Mouse (Mus musculus) heart, adult 8-10 months (tissue): ENCODE results near the gene Abl1. TPM values are rescaled to one million over a fixed set of nuclear protein-coding genes. Genes with fewer than 3 reads are reported as not detected.
"Not testable (repeated sequence)": the region's sequence is repeated elsewhere in the genome, so short reads cannot be mapped to it uniquely, and the experiment has no call there.

Experiments used
- DNase-seq: peaks from one replicate; pipeline ENCODE4 v3.0.0; 2022; ENCODE audit warnings: low spot score
- total RNA-seq, 4 experiments: library from RNA; stranded (reverse); gene quantifications; 2 replicates each; pipeline ENCODE4 v1.2.4; 2022

Gene Abl1
- 10 to 100 TPM; 30.2 to 37.3 (median 30.9) TPM for total RNA-seq

- DNase-seq: peak; percentile 96
Observed at GRCm38 (mm10) chr2:31688074-31688925, at the start of gene Abl1. Gene Abl1 (plus strand): TSS chr2:31688376.

- DNase-seq: no peak
Observed at GRCm38 (mm10) chr2:31638581-31639465, 49.4 kb upstream of the Abl1 start.

DNA sequence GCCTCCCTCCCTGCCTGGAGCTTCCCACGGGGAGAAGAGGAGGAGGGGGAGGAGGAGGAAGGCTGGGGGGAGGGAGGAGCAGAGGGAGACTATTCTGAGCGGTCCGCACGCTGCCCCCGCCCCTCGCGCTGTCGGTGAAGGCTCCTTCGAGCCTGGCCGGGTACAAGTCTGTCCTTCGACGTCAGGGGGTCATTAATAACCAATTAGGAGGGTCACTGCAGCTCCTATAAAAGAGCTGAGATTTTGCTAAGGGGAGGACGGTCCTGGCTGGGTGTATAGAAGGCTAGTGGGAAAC lies 48.8 kb upstream of the Abl1 start:
- no peak for DNase-seq

DNA sequence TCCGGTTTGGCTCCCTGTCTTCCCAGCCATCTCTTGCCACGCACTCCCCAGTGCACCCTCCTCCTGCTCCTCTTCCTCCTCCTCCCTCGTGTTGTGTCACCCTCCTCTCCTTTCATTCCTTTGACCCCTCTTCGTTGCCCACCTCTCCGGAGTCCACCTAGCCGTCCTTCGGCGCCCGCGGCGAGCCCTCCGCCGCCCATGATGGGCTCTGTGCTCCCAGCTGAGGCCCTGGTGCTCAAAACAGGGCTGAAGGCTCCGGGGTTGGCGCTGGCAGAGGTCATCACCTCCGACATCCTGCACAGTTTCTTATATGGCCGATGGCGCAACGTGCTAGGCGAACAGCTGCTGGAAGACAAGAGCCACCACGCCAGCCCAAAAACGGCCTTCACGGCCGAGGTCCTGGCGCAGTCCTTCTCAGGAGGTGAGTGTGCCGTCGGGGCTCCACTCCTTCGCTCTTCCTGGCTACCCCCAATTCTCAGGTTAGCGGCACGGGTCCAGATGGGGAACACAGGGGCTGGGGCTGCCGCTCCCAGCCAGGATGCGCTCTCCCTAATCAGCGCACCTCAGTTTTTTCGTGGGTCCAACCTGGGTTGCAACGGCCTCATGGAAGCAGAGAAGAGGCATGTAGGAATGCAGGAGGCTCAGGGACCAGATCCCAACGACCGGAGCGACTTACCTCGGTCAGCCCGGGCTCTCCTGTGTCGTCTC lies 48.1 kb upstream of the Abl1 start, which contains the start of gene Prdm12:
Gene Prdm12, plus strand, starts transcription at position 137 of the 708 bp plus-strand sequence.
- no peak for DNase-seq

DNA sequence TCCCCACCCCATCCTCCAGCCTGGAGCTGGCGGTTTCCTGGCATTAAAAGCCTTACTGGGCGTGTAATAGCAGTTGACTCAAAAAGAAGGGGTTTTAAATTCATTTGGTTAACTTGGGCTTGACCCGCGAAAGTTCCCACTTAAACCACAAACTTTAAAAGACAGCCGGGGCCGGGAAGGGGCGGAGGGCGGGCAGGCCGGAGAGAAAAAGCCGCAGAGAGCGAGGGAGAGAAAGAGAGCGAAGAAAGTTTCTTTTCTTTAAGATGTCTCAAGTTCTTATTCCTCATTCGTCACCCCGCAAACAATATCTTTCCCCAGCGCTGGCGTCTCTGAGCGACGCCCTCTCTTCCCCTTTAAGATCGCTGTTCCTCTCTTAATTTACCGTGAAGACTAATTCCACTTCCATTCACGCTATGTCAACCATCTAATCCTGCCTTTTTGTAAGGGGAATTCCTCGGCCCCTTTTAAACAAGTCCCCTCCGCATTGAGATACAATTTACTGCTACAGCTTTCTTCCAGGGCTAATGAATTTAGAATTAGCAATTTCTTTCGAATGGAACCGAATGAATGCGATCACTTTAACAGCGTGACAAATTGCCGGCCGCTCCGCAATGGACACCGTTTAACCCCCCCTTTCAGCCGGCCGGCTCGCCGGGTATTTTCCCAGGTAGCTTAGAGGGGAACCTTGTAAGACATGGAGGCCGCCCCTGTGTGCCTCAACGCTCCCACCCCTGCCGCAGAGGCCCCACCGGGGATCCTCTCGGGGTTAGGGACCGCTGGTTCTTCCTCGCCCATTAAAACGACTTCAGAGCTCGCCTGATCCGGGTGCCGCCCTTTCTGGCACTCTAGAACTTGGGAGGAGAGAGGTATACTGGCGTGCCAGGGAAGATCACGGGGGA lies 47.3 kb upstream of the Abl1 start:
- DNase-seq: no peak

DNA sequence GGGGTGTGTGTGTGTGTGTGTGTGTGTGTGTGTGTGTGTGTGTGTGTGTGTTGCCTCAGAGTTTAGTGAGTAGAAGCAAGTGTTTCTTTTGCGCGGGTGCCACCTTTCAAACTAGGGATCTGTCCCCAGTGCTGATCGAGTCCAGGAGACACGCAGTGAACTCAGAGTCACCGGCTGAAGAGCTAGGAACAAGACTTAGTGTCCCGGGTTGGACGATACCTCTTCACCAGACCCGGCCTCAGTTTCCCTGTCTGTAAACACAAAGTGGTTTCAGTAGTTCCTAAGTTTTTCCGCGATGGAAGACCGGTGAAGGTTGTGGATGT lies 46.7 kb upstream of the Abl1 start:
- no peak for DNase-seq

DNA sequence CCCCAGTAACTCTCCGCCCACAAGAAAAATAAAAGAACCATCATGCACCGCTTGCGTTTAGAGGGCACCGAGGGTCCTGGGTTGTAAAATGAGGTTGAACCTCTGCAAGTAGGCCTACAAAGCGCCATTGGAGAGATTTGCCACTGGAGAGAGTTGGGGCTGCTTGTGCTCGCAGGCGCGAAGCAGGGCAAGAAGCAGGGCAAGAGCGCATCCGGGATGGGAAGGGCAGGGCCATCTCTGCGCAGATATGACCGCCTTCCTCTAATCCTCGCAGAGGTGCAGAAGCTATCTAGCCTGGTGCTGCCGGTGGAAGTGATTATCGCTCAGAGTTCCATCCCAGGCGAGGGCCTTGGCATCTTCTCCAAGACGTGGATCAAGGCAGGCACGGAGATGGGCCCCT lies 46.2 kb upstream of the Abl1 start:
- no peak for DNase-seq

- no peak for DNase-seq
Observed at GRCm38 (mm10) chr2:31653971-31654853, 34.0 kb upstream of the Abl1 start.

DNA sequence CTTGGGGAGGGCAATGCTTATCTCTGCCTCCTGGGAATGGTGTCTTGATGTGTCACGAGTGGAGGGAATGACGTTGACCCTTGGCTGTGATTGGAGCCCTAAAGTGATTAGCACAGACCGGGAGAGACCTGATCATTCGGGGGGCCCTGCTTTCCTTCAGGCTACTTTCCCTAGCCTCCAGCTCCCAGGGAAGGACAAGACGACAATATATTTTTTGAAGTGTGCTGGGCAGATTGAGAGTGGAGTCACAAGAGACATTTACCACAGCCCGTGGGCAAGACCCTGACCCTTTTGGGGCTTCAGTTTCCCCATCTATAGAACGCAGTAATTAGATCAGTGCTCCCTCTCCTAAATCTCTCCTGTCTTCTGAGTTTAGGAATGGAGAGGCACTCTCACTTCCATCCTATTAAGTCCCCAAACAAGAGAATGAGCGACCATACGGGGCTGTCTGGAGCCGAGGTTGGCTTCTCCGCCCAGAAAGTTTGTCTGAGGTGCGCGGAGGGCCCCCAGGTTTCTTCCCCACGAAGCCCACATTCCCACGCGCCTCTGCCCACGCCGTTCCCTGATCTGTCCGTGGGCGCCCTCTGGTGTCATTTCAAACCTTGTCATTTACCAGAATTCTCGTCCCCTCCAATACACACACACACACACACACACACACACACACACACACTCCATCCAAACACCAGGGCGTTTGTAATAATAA lies 33.2 kb upstream of the Abl1 start:
- no peak for DNase-seq

- DNase-seq: no peak
Observed at GRCm38 (mm10) chr2:31656374-31656773, 31.8 kb upstream of the Abl1 start.

DNA sequence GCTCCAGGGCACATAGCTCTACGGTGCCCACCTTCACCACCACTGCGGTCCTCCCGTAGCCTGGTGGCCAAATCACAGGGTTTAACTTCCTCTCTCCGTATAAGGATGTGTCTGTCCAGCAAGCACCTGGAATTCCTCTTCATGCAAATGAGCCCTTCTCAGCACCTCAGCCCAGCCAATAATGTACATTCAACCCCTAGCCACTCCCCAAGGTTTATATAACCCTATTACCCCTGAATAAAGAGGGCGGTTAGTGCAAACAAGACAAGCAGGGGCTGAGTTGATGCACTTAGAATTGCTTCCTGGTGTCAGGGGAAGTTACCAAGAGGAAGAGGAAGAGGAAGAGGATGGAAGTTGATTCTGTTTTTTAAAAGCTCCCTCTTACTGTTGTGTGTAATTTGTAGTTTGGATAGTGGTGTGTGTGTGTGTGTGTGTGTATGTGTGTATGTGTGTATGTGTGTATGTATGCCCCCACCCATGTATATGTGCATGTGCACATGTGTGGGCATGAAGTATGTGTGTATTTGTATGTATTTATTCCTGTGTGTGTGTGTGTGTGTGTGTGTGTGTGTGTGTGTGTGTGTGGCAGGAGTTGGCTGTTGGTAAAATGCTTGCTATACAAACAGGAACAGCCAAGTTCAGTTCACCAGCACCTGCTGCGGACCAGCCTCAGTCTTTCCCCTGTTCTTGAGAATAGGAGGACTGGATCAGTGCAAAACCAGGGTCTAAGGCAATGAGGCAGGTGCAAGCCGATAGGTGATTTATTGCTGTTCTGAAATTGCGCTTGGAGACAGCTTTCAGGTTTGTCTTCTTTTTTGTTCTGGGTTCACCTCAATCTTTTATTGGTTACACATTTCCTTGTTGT lies 25.0 kb upstream of the Abl1 start:
- no peak for DNase-seq

GRCm38 (mm10) chr2:31663804-31664180 lies 24.4 kb upstream of the Abl1 start:
- no peak for DNase-seq

DNA sequence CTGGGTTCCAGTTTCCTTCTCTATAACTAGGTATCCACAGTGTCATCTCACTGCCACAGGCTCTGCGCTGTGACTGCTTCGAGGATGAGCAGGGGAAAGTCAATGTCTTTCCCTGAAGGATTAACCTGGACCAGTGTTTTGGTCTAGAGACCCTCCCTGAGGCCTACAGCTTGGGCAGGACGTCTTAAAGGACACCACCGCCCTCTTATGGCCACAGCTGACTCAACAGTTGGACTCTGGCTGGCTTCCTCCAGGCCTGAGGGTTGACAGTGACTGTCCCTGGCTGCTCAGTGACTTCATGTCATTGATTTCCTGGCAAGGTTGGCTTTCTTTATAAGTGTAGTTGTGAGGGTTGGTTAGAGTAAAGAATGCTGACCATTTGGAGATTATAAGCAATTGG lies 20.8 kb upstream of the Abl1 start:
- DNase-seq: no peak

DNA sequence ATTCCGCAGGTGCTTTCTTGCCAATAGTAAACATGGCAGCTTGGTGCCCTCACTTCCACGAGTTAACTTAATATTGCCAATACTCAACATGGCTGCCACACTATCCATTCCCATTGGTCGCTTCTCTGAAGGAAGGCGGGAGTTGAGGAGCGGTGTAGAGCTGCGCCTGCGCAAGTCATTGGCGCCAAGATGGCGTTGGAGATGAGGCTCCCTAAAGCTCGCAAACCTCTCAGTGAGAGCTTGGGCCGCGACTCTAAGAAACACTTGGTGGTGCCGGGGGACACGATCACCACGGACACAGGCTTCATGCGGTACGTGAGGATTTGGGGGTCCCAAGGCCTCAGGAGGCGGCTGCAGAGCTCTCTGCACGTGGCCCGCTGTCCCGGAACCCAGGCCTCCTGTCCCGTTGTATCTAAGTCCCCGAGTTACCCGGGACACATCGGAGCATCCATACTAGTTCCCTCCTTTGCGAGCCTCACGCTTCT lies 17.6 kb upstream of the Abl1 start, which contains the start of gene Exosc2:
Gene Exosc2, plus strand, starts transcription at position 165 of the 485 bp plus-strand sequence.
- DNase-seq: peak; percentile 95

GRCm38 (mm10) chr2:31678641-31679040 lies 9.5 kb upstream of the Abl1 start:
- DNase-seq: no peak

DNA sequence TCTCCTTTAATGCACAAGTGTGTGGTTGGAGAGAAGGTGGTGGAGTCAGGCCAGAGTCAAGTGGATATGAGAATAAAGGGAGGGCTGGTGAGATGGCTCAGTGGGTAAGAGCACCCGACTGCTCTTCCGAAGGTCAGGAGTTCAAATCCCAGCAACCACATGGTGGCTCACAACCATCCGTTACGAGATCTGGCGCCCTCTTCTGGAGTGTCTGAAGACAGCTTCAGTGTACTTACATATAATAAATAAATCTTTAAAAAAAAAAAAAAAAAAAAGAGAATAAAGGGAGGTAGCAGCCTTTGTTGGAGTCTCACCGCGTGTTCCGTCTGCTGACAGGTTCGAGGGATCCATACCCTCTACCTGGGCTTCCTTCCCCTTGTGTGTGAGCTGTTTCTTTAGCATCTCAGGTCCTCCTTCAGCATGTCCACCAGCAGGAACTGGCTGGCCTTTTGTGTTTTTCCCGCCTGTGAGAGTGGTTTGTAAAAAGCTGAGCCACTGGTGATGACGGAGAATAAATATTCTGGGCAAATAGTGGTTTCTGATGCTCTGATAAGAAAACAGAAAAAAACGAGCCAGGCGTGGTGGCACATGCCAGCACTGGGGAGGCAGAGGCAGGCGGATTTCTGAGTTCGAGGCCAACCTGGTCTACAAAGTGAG lies 7.0 kb upstream of the Abl1 start:
- DNase-seq: not testable (repeated sequence)

DNA sequence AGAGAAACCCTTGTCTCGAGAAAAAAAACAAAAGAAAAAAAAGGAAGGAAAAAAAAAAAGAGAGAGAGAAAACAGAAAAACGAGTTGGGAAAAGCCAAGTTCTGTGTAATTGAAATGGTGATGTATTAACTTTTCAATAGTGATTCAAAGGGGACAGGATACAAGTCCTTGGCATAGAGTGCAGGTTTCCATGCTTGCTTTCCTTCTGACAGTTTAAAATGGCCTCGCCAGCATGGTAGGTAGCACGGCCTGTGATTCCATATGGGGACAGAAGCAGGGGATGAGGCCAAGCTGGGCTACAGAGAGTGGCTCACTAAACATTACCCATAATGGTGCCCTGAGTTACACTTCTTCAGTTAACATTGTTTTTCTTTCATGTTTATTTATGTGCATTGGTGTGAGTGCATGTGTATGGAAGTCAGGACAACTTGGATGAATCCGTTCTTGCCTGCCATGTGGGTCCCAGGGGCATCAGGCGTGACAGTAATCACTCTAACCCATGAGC lies 6.4 kb upstream of the Abl1 start:
- no peak for DNase-seq

GRCm38 (mm10) chr2:31683666-31684065 lies 4.5 kb upstream of the Abl1 start:
- peak; percentile 41 for DNase-seq
